Mouse (Mus musculus) liver, postnatal 0 days (tissue): ENCODE results near the gene Gjb2. TPM values are rescaled to one million over a fixed set of nuclear protein-coding genes. Genes with fewer than 3 reads are reported as not detected.

Experiments
- ATAC-seq: fragments of 200-750 bp; cut with Nextera tagmentation; 2 replicates; pipeline ENCODE4 v1.8.0; 2017; ENCODE audit warnings: mild to moderate bottlenecking, moderate library complexity
- DNase-seq: peaks from one replicate; pipeline ENCODE4 v3.0.0-alpha.2; 2016
- H3K27ac ChIP-seq: fragments of 300-500 bp; sonication (generic); 2 replicates; pipeline ENCODE4 v1.5.1; 2014; ENCODE audit warnings: antibody characterized with exemption, moderate library complexity, mild to moderate bottlenecking, low read depth
- H3K27me3 ChIP-seq: fragments of 300-500 bp; sonication (generic); 2 replicates; pipeline ENCODE4 v1.6.1; 2014; ENCODE audit warnings: low read length, control low read depth, mixed read lengths; ENCODE audit not compliant: insufficient read depth
- H3K36me3 ChIP-seq: fragments of 300-500 bp; sonication (generic); replicated peaks from 2 replicates; pipeline ENCODE4 v1.6.1; 2014; ENCODE audit warnings: mild to moderate bottlenecking, control low read depth, low read length, moderate library complexity, mixed read lengths; ENCODE audit not compliant: insufficient read depth
- H3K4me1 ChIP-seq: fragments of 300-500 bp; sonication (generic); 2 replicates; pipeline ENCODE4 v1.6.1; 2014; ENCODE audit warnings: antibody characterized with exemption, mild to moderate bottlenecking, control low read depth; ENCODE audit not compliant: insufficient read depth
- H3K4me2 ChIP-seq: fragments of 300-500 bp; sonication (generic); 2 replicates; pipeline ENCODE4 v1.6.1; 2014; ENCODE audit warnings: low read depth, mild to moderate bottlenecking, low read length, moderate library complexity, mixed read lengths
- H3K4me3 ChIP-seq: fragments of 300-500 bp; sonication (generic); 2 replicates; pipeline ENCODE4 v1.5.1; 2014; ENCODE audit warnings: low read depth, low read length
- H3K9ac ChIP-seq: fragments of 300-500 bp; sonication (generic); replicated peaks from 2 replicates; pipeline ENCODE4 v1.6.1; 2014; ENCODE audit warnings: mild to moderate bottlenecking, moderate library complexity
- H3K9me3 ChIP-seq: fragments of 300-500 bp; sonication (generic); 2 replicates; pipeline ENCODE4 v1.6.1; 2016; ENCODE audit warnings: mild to moderate bottlenecking, control low read depth, low read length, mixed read lengths
- CTCF ChIP-seq: sonication (generic); IDR thresholded peaks from 2 replicates; pipeline ENCODE4 v1.5.1; 2016; ENCODE audit warnings: antibody characterized with exemption, low read depth
- EP300 ChIP-seq: IDR thresholded peaks from 2 replicates; pipeline ENCODE4 v1.6.1; 2016; ENCODE audit warnings: antibody characterized with exemption, low read depth, mild to moderate bottlenecking
- whole genome bisulfite sequencing: fragments of 180-500 bp; shearing (Covaris S2); extraction: QIAGEN DNeasy Blood & Tissue Kit; methylation state at CpG from one replicate; pipeline ENCODE4 v1.1.7; 2014; ENCODE audit not compliant: insufficient replicate concordance; 5-methylcytosine and 5-hydroxymethylcytosine counted together
- polyA plus RNA-seq: library from polyadenylated mRNA; unstranded; fragments of >200 nt; fragmentation: Nextera tagmentation; extraction: Ambion mirVana; gene quantifications from 2 replicates; pipeline ENCODE4 v1.2.1, GENCODE M21; 2015

Gjb2 gene
- 104 and 135 TPM in 2 replicates for polyA plus RNA-seq

DNA sequence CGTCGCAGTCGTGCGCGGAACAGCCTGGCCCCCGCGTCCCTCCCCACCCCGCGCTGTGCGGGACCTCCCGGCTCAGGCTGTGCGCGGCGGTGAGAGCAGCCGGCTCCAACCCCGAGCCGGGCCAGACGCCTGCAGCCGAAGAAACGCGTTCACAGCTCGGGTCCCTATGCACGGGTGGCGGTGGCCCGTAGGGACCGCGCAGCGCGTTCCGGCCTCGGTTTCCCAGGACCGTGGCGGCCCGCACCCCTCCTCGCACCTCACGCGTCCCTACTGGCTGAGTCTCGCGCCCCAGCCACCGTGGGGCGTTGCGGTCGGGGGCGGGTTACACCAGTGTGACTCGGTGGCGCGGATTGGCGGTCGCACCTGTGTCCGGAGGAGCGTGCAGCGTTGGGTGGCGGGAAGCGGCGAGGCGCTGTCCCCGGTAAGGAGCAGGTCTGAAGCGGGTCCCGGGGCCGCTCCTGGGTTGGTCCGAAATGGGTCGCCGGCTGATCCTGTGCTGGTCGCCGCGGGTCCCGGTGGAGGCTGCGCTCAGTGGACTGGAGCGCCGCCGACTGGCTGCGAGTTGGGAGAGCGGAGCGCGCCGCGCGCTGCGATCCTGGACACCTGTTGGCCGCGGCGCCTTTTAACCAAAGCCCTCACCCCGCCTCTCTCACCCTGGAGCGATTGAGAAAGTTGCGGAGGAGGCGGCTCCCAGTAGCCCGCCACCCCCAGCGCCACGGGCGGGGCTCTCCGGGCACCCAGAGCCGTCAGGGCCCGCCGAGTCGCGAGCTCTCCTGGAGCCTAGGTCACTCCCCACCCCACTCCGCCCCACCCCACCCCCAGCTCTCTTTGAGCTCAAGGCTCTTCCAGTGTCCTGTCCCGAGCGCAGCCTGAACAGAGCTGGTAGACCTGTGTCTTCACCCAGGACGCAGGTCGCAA, at the start of gene Gjb2:
Gene Gjb2, minus strand, starts transcription at position 597 of the 918 bp plus-strand sequence.
- H3K4me3 ChIP-seq, result peak within 1 kb of the TSS; percentile 63
- DNase-seq (peak; percentile 84), ATAC-seq (peak; percentile 75)
- peak within 1 kb of the TSS; percentile 77 for H3K9ac ChIP-seq
- peak within 1 kb of the TSS; percentile 81 for H3K4me2 ChIP-seq
- H3K27ac ChIP-seq, result peak within 1 kb of the TSS; percentile 87
- H3K9me3 ChIP-seq, result no peaks in the 10 kb centered on the region
- peaks cover 6% of the 10 kb centered on the region; the same call in 1 of the 2 replicates for H3K4me1 ChIP-seq
- 2% methylated on average over 101 of the region's 101 CpGs for WGBS
- H3K27me3 ChIP-seq, result peaks cover 31% of the 10 kb centered on the region
- TF ChIP-seq CTCF (peak; percentile 35; the same call in 1 of the 2 replicates), EP300 (no peak)
- 0 out of 2 replicates have a peak, but pooled peaks cover 3% of the 10 kb centered on the region for H3K36me3 ChIP-seq

GRCm38 (mm10) chr14:57145741-57146140, 41.2 kb upstream of the Gjb2 start:
- H3K9me3 ChIP-seq, result no peaks in the 10 kb centered on the region
- ATAC-seq, result no peak
- H3K4me3 ChIP-seq, result no peak overlapping the region
- H3K9ac ChIP-seq, result no peak overlapping the region
- DNase-seq, result no peak
- no peaks in the 10 kb centered on the region for H3K27me3 ChIP-seq
- no peak overlapping the region for H3K27ac ChIP-seq
- H3K4me2 ChIP-seq, result no peak overlapping the region
- H3K36me3 ChIP-seq, result no peaks in the 10 kb centered on the region
- no peaks in the 10 kb centered on the region for H3K4me1 ChIP-seq
- WGBS, result 55% methylated on average over 4 of the region's 4 CpGs
- no peak for TF ChIP-seq CTCF
- no peak for TF ChIP-seq EP300

DNA sequence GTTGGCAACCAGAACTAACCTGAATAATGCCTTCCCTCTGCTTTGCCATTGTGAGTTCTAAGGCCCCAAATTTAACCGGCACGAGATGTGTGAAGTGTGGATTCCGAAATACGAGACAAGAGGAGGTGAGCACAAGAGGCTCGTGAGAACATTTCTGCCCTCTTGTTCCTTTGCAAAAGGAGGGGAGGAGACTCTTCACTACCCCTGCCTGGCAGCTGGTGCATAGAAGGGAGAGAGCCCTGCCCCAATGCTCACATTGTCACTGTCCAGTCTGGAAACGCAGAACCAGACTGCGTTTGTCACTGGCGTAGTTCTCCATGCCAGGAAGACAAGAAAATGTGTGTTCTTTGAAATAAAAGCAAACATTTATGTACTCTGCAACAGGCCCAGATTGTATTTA, 30.8 kb upstream of the Gjb2 start:
- 72% methylated on average over 8 of the region's 8 CpGs for WGBS
- peaks cover 37% of the 10 kb centered on the region for H3K27me3 ChIP-seq

DNA sequence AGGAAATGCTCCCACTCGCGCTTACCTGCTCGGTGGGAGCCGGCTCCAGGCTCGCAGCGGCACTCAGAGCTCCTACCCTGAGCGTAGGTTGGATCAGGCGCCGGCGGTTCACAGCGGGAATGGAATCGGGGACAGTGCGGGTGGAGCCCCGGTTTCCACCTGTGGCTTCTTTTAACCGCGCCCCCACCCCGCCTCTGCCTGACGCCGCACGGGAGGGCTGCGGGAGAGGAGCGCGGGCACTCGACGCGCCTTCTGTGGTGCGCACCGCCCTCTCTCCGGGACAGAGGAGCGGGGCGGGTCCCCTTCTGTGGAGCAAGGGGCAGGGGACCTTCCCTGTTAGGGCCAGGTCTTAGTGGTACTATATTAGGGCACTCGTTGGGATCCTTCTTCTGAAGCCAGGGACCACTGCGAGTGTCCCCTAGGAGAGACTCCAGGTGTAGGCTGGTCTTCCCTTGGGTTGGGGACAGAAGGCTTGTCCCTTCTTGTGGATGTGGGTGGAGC, 28.7 kb upstream of the Gjb2 start, which contains the start of gene Gjb6:
Gene Gjb6, minus strand, starts transcription at position 451 of the 501 bp plus-strand sequence.
- H3K4me1 ChIP-seq, result no peaks in the 10 kb centered on the region
- H3K36me3 ChIP-seq, result no peaks in the 10 kb centered on the region
- no peak for ATAC-seq
- no peak within 1 kb of the TSS for H3K27ac ChIP-seq
- no peak for DNase-seq
- TF ChIP-seq CTCF, result no peak
- TF ChIP-seq EP300, result no peak
- WGBS, result 5% methylated on average over 33 of the region's 33 CpGs
- H3K27me3 ChIP-seq, result peaks cover 37% of the 10 kb centered on the region
- no peak within 1 kb of the TSS for H3K4me2 ChIP-seq
- H3K9ac ChIP-seq, result no peak within 1 kb of the TSS
- H3K9me3 ChIP-seq, result no peaks in the 10 kb centered on the region
- no peak within 1 kb of the TSS for H3K4me3 ChIP-seq

More for the DNA sequence above, 30.8 kb upstream of the Gjb2 start:
- Histone ChIP-seq H3K36me3 (no peaks in the 10 kb centered on the region), H3K9ac (no peak overlapping the region), H3K4me3 (no peak overlapping the region), H3K4me1 (no peaks in the 10 kb centered on the region), H3K9me3 (no peaks in the 10 kb centered on the region), H3K4me2 (no peak overlapping the region), H3K27ac (no peak overlapping the region)
- DNase-seq (no peak), ATAC-seq (no peak)
- TF ChIP-seq CTCF (no peak), EP300 (no peak)

GRCm38 (mm10) chr14:57127383-57127782, 22.9 kb upstream of the Gjb2 start:
- 67% methylated on average over 4 of the region's 4 CpGs for WGBS
- no peak for ATAC-seq
- Histone ChIP-seq H3K9me3 (no peaks in the 10 kb centered on the region), H3K4me3 (no peak overlapping the region), H3K9ac (no peak overlapping the region), H3K36me3 (no peaks in the 10 kb centered on the region), H3K4me1 (no peaks in the 10 kb centered on the region), H3K27ac (no peak overlapping the region), H3K27me3 (peaks cover 10% of the 10 kb centered on the region), H3K4me2 (no peak overlapping the region)
- DNase-seq, result no peak
- TF ChIP-seq EP300 (no peak), CTCF (no peak)

- TF ChIP-seq CTCF (no peak), EP300 (no peak)
These were observed 17.8 kb upstream of the Gjb2 start for GRCm38 (mm10) chr14:57122295-57122694.

More at GRCm38 (mm10) chr14:57122295-57122694, 17.8 kb upstream of the Gjb2 start:
- DNase-seq, result no peak
- Histone ChIP-seq H3K9ac (no peak overlapping the region), H3K4me3 (no peak overlapping the region), H3K4me1 (no peaks in the 10 kb centered on the region), H3K27me3 (no peaks in the 10 kb centered on the region), H3K27ac (no peak overlapping the region), H3K4me2 (no peak overlapping the region), H3K36me3 (no peaks in the 10 kb centered on the region), H3K9me3 (no peaks in the 10 kb centered on the region)
- WGBS, result 70% methylated on average over 7 of the region's 7 CpGs
- ATAC-seq, result no peak
